Mouse (Mus musculus) C2C12 (cell line): ENCODE measurements at regions not wholly inside any gene's neighbourhood (a gene's known extent, or its start where the extent isn't known, plus 50 kb on each side); places are given as distances from the start of the nearest gene placed in this dataset.

Source experiments
- CEBPB ChIP-seq: IDR thresholded peaks from one replicate; pipeline ENCODE4 v1.6.1; 2011; ENCODE audit warnings: low read depth, mild to moderate bottlenecking, control low read depth, moderate library complexity
- CTCF ChIP-seq: IDR thresholded peaks from one replicate; pipeline ENCODE4 v1.5.1; 2011; ENCODE audit not compliant: control insufficient read depth, insufficient read depth, insufficient read length
- FOSL1 ChIP-seq: IDR thresholded peaks from one replicate; pipeline ENCODE4 v1.8.0; 2011; ENCODE audit warnings: mild to moderate bottlenecking, low read length; ENCODE audit not compliant: poor library complexity, insufficient read depth, severe bottlenecking
- MAX ChIP-seq: IDR thresholded peaks from one replicate; pipeline ENCODE4 v1.6.1; 2011; ENCODE audit warnings: mild to moderate bottlenecking, control low read depth
- MYOD1 ChIP-seq: IDR thresholded peaks from one replicate; pipeline ENCODE4 v1.6.1; 2011; ENCODE audit warnings: low read depth; ENCODE audit not compliant: control insufficient read depth, insufficient read length
- MYOG ChIP-seq: IDR thresholded peaks from one replicate; pipeline ENCODE4 v1.6.1; 2011; ENCODE audit not compliant: control insufficient read depth, insufficient read length; ENCODE audit errors: extremely low read depth
- USF1 ChIP-seq: IDR thresholded peaks from one replicate; pipeline ENCODE4 v1.6.1; 2011; ENCODE audit warnings: low read depth, mild to moderate bottlenecking, control low read depth, moderate library complexity

GRCm38 (mm10) chr13:60019291-60020174 is 157.6 kb downstream of the Gas1 start:
- TF ChIP-seq USF1 (no peak), CTCF (no peak), MYOG (no peak), MAX (no peak), MYOD1 (peak; percentile 6), FOSL1 (no peak), CEBPB (no peak)
